Mouse (Mus musculus) MN1 (cell line): ENCODE measurements around the gene Tfcp2.
A peak's percentile ranks its signal among the peaks of the same experiment; 100 is the strongest.

Source experiments
- DNase-seq: peaks from one replicate; pipeline ENCODE4 v3.0.0-alpha.2; 2016; ENCODE audit warnings: low spot score

Tfcp2 gene

DNA sequence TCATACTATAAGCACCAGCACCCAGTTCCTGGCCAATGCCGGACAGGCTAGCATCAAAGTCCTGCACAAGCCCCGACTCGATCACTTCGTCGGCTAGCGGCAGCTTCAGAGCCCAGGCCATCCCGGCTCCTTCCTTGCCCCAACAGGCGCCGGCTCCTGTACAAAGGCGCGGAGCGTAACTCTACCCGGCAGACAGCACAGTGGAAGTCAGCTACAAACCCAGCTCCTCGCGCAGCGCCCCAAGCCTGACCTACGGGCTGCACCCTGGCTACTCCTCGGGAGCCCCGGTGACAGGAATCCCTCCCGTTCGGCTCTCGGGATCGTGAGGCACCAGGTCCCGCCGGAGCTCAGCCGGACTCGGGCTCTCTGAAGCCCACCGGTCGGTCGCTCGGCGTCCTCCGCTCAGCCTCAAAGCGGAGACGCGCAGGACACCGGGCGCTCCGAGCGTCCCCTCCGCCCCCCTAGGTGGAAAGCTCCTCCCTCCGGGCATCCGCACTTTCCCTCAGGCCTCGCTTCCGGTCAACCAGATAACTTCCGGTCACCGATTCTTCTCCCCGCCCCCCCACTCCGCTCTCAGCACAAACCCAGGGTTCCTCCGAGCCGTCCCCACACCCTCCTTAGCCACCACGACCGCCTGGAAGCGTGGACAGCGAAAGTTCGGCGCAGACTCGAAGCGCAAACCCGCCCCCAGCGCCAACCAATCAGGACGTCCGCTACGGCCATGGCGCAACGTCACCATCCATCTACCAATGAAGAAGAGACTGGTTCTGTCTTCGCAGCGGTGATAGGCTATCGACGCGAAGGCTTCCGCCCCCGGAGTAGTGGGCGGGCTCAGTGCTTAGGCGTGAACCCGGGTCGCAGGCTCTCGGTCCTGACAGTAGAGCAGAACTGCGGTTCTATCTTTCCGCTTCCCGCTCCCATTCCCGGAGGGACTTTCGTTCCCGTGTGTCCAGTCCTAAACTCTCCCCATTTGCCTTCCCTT, at the start of gene Tfcp2:
Gene Tfcp2, minus strand, starts transcription at position 683 of the 982 bp plus-strand sequence.
- peak; percentile 100 for DNase-seq

GRCm38 (mm10) chr15:100600696-100601272, 49.0 kb upstream of the Tfcp2 start:
- DNase-seq: no peak

DNA sequence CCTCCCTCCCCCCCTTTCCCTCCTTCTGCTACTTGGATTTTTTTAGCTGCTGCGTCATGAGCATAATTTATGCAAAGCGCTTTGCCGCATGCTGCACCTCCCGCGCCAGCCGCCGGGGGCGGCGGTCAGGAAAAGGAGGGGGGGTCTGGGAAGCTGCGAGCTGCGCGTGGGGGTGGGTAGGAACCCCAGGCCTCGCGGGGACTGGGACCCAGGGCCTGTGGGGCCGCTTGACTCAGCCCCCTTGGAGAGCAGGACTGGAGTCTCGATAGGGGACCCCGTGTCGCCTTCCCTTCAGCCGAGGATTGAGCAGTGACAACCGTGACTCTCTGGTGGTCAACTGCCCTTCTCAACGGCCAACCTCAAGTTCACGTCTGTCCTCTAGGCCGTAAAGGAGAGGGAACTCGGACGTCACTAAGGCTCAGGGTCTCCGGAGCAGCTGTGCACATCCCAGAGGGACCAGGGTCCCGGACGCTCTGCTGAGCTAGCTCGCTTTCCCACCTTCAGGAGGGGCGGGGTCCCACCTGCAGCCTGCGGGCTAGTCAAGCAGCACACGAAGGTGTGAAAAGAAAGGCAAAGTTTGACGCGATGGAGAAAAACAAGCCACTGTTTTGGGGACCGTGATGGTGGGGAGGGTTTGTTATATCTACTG, 48.4 kb upstream of the Tfcp2 start:
- DNase-seq: peak; percentile 95

DNA sequence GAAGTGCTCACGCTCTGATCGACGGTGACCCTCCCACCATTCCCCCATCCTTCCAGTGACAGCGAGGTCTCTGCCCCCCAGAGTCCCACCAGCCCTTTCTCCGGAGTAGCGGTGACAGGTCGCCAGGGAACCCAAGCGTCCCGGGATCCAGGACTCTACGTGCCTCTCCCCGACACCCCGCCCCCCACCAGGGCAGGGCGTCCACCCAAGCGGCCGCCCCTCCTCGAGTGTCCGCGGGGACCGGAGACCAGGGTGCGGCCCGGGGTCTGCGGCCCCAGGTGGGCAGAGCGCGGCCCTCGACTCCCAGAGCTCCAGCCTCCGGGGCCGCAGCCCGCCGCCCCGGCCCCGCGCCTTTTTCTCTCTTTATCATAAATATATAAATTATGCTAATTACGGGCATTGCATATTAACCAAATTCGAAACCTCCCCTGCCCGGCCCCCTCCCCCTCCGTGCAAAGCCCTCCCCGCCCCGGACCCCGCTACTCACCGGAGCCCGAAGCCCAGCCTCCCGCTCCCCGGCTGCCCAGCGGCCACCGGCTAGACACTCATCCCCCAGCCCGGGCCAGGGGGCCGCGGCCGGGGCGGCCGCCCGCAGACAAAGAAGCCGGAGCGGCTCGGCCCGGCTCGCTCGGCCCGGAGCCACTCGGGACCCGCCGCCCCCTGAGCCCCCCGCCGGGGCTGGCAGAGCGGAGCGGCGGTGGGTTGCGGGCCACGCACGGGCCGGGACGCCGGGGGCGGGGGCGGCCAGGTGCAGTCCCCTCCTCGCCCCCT, 47.7 kb upstream of the Tfcp2 start, which contains the start of gene Pou6f1:
Gene Pou6f1, minus strand, starts transcription at position 709 of the 771 bp plus-strand sequence.
- DNase-seq: peak; percentile 80

DNA sequence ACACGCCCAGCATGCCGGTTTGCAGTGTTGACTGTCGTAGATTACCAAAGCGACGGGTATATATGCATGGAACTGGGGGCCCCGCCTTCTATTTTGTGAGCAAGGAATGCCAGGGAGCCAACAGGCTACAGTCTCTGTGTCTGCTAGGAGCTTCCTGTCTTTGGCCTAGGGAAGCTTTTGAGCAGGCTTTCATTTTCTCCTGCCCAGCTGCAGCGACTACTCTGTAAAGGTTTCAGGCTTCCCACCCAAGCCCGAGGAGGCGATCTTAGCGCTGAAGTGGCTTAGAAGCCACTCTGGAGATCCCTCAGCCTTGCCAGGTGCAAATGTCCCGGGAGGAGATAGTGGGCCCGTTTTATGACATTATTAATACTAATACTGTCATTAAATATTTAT, 47.1 kb upstream of the Tfcp2 start:
- DNase-seq: peak; percentile 69

- DNase-seq: no peak
Measured at GRCm38 (mm10) chr15:100598287-100598882, 46.6 kb upstream of the Tfcp2 start.

- no peak for DNase-seq
Measured at GRCm38 (mm10) chr15:100592817-100593216, 41.0 kb upstream of the Tfcp2 start.

- no peak for DNase-seq
Measured at GRCm38 (mm10) chr15:100590436-100590835, 38.6 kb upstream of the Tfcp2 start.

DNA sequence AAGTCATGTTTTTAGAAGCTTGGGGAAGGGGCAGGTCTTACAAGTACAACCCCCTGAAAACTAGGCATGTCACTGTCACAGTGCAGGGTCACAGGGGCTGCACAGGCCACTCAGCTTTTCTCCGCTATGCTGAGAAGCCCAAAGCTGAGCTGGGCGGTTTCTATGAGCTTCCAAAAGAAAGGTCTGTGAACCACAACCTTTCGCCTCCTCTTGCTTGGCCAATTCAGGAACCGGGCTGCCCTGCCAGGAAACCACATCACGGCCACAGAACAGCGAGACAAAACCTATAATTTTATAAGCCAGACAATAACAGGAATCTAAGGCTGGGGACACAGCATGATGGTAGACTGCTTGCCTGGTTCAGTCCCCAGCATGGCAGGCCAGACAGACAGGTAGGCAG, 36.5 kb upstream of the Tfcp2 start:
- DNase-seq: no peak

- DNase-seq: no peak
Measured at GRCm38 (mm10) chr15:100587166-100587565, 35.4 kb upstream of the Tfcp2 start.

DNA sequence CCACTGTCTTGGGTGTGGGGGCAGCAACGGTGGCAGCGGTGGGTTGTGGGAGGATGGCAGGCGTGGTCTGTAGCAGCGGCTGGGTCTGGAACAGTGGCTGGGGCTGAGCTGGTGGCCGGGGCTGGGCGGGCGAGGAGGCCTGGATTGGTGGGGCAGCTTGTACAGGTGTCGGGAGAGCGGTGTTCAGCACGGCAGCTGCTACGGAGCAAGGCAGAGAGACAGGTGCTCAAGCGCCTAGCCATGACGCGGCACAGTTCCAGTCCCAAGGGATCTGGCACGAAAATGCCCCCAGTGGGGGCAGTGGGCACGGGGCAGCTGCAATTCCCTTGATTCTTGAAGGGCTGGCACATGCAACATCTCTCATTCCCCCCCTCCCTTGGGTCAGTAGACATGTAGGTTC, 34.1 kb upstream of the Tfcp2 start:
- no peak for DNase-seq

DNA sequence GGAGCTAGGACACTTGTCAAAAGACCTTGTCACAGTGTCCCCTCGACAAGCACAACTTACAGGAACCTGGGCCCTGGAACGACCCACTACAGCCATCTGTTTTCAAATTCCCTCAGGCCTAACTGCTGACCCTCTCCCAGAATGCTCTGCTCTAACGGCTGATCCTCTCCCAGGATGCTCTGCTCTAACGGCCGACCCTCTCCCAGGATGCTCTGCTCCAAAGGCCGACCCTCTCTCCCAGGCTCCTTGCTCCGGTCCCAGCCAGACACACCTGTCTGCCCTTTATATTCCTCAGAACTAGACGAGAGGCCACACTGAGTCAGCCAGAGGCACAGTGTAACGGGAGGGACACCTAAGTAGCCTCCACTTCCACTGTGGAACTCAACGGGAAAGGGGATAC, 28.3 kb upstream of the Tfcp2 start:
- no peak for DNase-seq

DNA sequence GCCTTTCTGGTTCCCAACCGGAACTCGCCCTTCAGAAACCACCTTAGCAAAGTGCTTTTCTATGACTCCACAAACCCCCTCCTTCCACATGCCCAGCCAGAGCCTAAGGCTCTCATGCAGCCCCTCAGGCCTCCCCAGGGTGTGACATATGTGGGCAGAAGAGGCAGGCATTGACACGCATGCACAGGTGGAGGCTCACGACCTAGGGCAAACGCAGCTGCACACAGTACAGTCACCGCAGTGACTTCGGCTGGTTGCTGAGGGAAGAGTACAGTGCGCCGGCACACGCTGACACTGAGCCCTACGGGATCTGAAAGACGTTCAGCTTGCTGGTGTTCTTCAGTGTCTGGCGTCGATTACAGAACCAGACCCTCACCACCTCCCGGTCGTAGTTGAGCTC, 26.2 kb upstream of the Tfcp2 start:
- DNase-seq: no peak

DNA sequence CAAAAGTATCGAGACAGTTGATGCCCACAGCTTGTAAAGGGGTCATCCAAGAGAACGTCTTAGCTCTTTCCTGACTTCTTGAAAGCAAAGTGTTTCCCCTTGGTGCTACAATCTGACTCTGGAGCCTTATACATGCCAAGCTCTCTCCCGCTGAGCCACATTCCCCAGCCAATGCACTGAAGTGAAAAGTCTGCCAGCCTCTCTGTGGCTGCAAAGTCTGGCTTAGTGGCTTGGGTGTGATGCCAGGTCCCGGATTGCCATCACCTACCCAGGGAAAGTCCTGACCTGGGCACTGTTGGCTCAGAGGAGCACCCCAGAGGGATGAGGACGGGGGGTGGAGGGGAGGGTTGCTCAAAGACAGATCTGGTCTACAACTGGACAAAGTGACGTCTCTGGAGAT, 25.0 kb upstream of the Tfcp2 start:
- no peak for DNase-seq

DNA sequence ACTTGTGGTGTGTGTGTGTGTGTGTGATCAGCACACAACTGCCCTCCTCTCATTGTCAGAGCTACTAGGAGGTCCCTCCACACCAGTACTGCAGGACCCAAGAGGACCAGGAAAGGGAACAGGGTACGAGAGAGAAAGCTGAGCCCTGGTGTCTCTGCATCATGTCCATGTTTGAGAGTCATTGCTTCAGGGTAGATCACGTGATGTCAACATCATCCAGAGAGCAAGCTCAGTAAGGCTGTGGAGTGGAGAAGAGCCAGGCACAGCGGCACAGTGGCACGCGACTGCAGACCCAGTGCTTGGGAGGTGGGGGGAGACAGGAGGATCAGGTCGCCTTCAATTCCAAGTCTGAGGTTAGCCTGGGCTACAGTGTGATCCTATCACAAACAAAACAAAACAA, 24.6 kb upstream of the Tfcp2 start:
- DNase-seq: no peak

- no peak for DNase-seq
Measured at GRCm38 (mm10) chr15:100575366-100575765, 23.6 kb upstream of the Tfcp2 start.

GRCm38 (mm10) chr15:100574378-100574777, 22.6 kb upstream of the Tfcp2 start:
- DNase-seq: peak; percentile 28

DNA sequence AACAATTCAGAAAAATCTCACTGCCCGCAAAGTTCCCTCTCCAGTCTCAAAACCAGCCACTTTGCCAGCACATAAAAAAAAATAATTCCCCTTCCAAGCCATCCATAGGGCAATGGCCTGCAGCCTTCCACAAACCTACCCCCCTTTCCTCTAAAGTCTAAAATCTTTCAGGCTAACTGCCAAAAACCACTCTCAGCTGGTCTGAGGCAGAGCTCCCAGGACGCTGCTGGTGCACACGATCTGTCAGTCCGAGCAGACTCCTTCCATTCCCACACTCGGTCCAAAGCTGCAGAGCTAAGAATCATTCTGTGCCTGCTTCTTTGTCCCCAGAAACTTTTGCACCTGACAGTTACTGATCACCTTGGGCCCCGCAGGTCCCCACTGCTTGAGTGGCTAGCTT, 22.1 kb upstream of the Tfcp2 start:
- peak; percentile 68 for DNase-seq

DNA sequence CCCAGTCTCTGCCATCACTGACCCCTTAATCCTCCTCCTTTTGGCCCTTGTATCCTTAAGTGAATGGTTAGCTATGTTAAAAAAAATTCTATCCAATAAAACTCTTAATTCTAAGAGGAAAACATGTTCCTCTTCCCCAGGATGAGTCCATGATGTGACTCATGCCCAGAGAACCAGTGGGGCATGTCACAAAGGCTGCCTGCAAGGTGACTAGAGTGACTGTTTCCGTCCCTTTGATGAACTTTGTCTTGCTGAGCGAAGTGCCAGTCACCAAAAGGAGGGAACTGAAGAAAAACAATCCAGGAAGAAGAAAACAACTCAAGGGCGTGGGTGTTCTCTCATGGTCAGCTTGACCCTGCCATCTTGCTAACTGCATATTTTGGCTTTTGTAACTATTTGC, 17.4 kb upstream of the Tfcp2 start:
- DNase-seq: no peak

DNA sequence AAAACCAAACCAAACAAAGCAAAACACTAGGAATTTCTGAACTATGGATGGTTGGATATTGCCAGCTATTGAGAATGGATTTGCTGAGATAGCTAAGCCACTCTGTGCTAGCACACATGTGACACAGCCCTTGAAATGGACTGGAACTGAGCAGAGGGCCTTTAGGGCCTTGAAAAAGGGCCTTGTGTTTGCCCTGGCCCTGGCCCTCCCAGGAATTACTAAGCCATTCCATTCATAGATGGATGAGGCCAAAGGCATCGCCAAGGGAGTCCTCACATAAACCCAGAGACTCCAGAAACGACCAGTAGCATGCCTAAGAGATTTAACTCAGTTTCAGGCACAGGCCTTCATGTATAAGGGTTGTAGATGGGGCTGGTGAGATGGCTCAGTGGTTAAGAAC, 14.7 kb upstream of the Tfcp2 start:
- DNase-seq: no peak

DNA sequence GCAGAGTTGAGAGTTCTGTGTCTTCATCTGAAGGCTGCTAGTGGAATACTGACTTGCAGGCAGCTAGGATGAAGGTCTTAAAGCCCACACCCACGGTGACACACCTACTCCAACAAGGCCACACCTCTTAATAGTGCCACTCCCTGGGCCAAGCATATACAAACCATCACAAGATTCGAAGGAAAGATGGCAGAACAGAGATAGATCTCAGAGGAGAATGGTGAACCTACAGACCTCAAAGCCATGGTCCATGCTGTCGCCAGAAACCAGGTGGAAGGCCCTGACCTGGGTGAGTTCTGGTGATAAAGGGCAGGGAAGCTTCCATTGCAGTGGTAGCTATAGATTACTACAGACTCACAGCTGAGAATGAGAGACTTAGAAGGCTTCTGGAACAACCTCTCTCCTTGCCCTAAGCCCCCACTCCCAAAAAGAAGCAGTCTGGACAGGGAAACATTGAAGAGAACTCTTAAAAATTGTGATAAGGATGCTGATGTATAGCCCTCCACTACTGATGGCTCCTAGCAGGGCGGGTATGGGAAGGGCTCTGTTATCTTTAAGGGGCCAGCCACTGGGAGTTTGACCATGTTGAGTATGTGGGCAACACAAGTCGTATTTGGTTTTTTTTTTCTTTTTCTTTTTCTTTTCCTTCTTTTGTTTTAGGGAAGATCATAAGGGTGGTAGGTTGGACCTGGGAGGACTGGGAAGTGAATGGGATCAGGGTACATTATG, 6.1 kb upstream of the Tfcp2 start:
- DNase-seq: no peak
